Mouse (Mus musculus) liver, embryonic 15.5 days (tissue): ENCODE data around the gene Rpn2. TPM values are rescaled to one million over a fixed set of nuclear protein-coding genes. Genes with fewer than 3 reads are reported as not detected.

Experiments
- ATAC-seq: fragments of 200-750 bp; cut with Nextera tagmentation; 2 replicates; pipeline ENCODE4 v1.8.0; 2017; ENCODE audit warnings: moderate number of reproducible peaks, mild to moderate bottlenecking, moderate library complexity; ENCODE audit not compliant: insufficient read depth
- H3K27ac ChIP-seq: fragments of 300-500 bp; sonication (generic); replicated peaks from 2 replicates; pipeline ENCODE4 v1.5.1; 2015; ENCODE audit warnings: mild to moderate bottlenecking, inconsistent platforms
- H3K27me3 ChIP-seq: fragments of 300-500 bp; sonication (generic); 2 replicates; pipeline ENCODE4 v1.6.1; 2015; ENCODE audit warnings: mild to moderate bottlenecking, inconsistent platforms
- H3K36me3 ChIP-seq: fragments of 300-500 bp; sonication (generic); replicated peaks from 2 replicates; pipeline ENCODE4 v1.6.1; 2015; ENCODE audit warnings: moderate library complexity, mild to moderate bottlenecking, inconsistent platforms
- H3K4me1 ChIP-seq: fragments of 300-500 bp; sonication (generic); replicated peaks from 2 replicates; pipeline ENCODE4 v1.6.1; 2015; ENCODE audit warnings: inconsistent platforms
- H3K4me2 ChIP-seq: fragments of 300-500 bp; sonication (generic); 2 replicates; pipeline ENCODE4 v1.6.1; 2015; ENCODE audit warnings: moderate library complexity, mild to moderate bottlenecking, inconsistent platforms
- H3K4me3 ChIP-seq: fragments of 300-500 bp; sonication (generic); replicated peaks from 2 replicates; pipeline ENCODE4 v1.5.1; 2015; ENCODE audit warnings: mild to moderate bottlenecking, inconsistent platforms
- H3K9ac ChIP-seq: fragments of 300-500 bp; sonication (generic); 2 replicates; pipeline ENCODE4 v1.6.1; 2015; ENCODE audit warnings: moderate library complexity, mild to moderate bottlenecking, inconsistent platforms
- H3K9me3 ChIP-seq: fragments of 300-500 bp; sonication (generic); replicated peaks from 2 replicates; pipeline ENCODE4 v1.6.1; 2016; ENCODE audit warnings: inconsistent platforms
- WGBS: fragments of 180-500 bp; shearing (Covaris S2); methylation state at CpG from one replicate; pipeline ENCODE4 v1.1.7; 2015; ENCODE audit warnings: mixed read lengths; ENCODE audit not compliant: insufficient replicate concordance; 5-methylcytosine and 5-hydroxymethylcytosine counted together
- polyA plus RNA-seq: library from polyadenylated mRNA; unstranded; fragments of >200 nt; fragmentation: Nextera tagmentation; extraction: Ambion mirVana; gene quantifications from 2 replicates; pipeline ENCODE4 v1.2.1, GENCODE M21; 2015

Rpn2 gene
- polyA plus RNA-seq, 1 experiment from 2014 or later, result 159 TPM

DNA sequence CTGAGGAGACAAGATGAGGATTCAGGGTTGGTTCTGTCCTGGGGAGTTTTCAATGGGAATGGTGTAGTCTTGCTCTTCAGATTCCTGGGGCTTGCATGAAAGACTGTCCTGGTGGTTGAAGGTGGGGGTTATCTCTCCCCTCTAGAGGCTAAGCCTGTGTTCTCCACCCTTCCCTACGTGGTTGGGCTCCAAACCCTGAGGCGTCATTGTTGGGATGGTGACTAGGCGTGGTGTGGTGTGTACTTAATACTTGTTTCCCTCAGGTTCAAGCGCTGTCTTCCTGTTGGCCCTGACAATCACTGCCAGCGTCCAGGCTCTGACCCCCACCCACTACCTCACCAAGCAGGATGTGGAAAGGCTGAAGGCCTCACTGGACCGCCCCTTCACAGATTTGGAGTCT lies 4.5 kb downstream of the Rpn2 start:
- no peak overlapping the region for H3K4me3 ChIP-seq
- peaks cover 61% of the 10 kb centered on the region for H3K36me3 ChIP-seq
- H3K9me3 ChIP-seq, result no peaks in the 10 kb centered on the region
- no peak for ATAC-seq
- H3K4me1 ChIP-seq, result peaks cover 37% of the 10 kb centered on the region
- no peak overlapping the region for H3K4me2 ChIP-seq
- H3K27ac ChIP-seq, result no peak overlapping the region
- no peaks in the 10 kb centered on the region for H3K27me3 ChIP-seq
- 78% methylated on average over 6 of the region's 6 CpGs for WGBS
- no peak overlapping the region for H3K9ac ChIP-seq

DNA sequence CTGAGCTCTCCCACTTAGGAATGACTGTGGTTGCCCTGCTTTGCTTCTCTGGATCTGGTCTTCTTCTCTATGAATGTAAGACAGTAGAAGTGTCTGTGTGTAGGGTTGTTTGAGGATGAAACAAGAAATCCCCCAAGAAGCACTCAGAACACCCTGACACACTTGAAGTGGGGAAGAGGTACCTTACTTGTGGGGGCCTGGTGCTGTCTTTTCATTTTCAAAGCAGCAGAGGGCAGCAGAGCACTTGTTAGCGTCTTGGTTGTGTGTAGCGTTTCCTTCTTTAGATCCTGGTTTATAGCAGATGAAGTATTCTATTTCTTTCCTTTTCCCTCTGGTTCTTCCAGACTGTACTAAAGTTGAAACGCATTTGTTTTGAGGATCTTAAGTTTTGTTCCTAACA lies 8.7 kb downstream of the Rpn2 start:
- WGBS, result 17% methylated on average over 3 of the region's 3 CpGs
- Histone ChIP-seq H3K27me3 (no peaks in the 10 kb centered on the region), H3K27ac (no peak overlapping the region), H3K4me2 (no peak overlapping the region), H3K4me3 (no peak overlapping the region), H3K9ac (no peak overlapping the region), H3K36me3 (peaks cover 93% of the 10 kb centered on the region), H3K4me1 (peaks cover 27% of the 10 kb centered on the region), H3K9me3 (no peaks in the 10 kb centered on the region)
- ATAC-seq, result no peak

DNA sequence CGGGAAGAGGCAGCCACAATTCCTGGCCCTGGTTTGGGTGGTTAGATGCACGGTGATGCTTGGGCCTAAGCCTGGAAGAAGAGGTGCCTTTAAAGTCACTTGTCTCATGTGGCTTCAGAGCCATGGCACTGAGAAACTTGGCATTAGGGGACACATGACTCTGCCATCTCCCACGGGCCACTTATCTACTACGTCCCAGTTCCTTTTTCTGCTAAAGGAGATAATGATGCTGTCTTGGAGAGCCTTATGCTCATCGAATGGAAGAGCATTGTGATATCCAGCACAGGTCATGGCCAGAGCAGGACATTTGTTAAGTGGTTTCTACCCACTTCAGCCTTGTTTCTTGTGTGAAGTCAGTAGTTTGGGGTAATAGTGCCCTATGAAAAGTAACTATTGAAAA lies 10.2 kb downstream of the Rpn2 start:
- Histone ChIP-seq H3K27me3 (no peaks in the 10 kb centered on the region), H3K36me3 (peaks cover 93% of the 10 kb centered on the region), H3K4me1 (peaks cover 17% of the 10 kb centered on the region), H3K4me3 (no peak overlapping the region), H3K27ac (no peak overlapping the region), H3K9me3 (no peaks in the 10 kb centered on the region), H3K4me2 (peak overlapping the region; percentile 25), H3K9ac (no peak overlapping the region)
- ATAC-seq, result peak; percentile 64
- 33% methylated on average over 5 of the region's 5 CpGs for whole genome bisulfite sequencing

DNA sequence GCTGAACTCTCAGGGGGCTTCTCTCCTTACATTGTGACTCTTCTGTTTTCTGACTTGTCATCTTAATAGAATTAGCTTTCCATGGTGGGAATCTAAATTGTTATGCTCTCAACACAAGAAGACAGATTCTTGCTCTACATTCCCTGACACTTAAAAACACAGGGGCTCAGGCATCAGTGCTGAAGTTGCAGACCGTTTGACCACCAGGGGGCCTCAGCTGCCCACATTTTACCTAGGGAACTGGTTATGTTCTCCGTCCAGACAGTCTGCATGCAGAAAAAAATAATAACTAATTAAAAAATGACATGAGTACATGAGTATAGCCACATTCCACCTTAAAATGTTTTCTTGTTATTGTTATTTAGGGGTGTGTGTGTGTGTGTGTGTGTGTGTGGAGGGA lies 13.3 kb downstream of the Rpn2 start:
- Histone ChIP-seq H3K27me3 (no peaks in the 10 kb centered on the region), H3K27ac (no peak overlapping the region), H3K4me3 (no peak overlapping the region), H3K4me2 (no peak overlapping the region), H3K9me3 (no peaks in the 10 kb centered on the region), H3K36me3 (peaks cover 94% of the 10 kb centered on the region), H3K9ac (no peak overlapping the region), H3K4me1 (peaks cover 17% of the 10 kb centered on the region)
- 20% methylated on average over 2 of the region's 2 CpGs for WGBS
- ATAC-seq, result no peak

DNA sequence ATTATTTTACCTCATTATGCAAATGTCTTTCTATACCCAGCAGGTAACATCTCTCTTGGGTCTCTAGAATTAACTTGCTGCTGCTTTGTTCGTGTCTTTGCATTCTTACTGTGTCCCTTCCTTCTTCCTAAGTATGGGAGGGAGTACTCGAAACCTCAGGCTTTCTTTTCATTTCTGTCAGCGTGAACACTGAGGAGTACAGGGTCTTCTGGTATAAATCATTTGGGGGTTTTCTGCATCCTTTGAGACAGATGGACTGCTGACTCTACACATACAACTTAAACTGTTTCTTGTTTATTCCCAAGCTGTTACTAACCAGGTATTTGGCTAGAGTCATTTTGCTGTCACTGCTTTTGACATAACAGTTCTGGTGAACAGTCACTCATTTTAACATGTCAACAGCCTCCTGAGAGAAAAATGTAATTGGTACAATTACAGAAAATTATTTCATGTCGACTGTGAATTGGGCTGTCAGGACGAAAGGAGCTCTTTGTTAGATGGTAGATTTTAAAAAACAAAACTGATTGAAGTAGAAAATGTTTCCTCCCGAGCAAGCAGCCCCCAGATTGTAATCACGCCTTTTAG lies 17.4 kb downstream of the Rpn2 start:
- no peak for ATAC-seq
- no peak overlapping the region for H3K27ac ChIP-seq
- WGBS, result 74% methylated on average over 7 of the region's 7 CpGs

DNA sequence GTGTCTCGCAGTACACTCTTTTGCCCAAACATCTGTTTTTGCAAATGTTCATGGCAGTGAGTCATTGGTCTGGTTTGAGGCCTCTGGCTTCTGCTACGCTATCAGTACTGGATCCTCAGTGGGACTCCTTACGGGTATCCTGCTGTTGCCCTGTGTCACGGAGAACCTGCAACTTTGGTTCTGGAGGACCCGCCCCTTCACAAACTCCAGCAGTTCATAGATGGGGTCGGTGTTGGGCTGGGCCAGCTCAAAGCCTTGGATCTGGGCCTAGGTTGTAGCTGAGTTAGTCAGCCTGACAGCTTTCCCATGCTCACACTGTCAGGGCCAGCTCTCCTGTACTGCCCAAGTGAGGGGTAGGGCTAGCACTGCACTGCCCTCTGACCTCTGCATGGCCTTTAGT lies 21.2 kb downstream of the Rpn2 start:
- H3K4me1 ChIP-seq, result no peaks in the 10 kb centered on the region
- WGBS, result 80% methylated on average over 6 of the region's 6 CpGs
- H3K9ac ChIP-seq, result no peak overlapping the region
- H3K9me3 ChIP-seq, result no peaks in the 10 kb centered on the region
- H3K36me3 ChIP-seq, result peaks cover 93% of the 10 kb centered on the region
- H3K27ac ChIP-seq, result no peak overlapping the region
- ATAC-seq, result no peak
- H3K4me2 ChIP-seq, result no peak overlapping the region
- H3K4me3 ChIP-seq, result no peak overlapping the region
- H3K27me3 ChIP-seq, result no peaks in the 10 kb centered on the region

More for the DNA sequence above, 17.4 kb downstream of the Rpn2 start:
- H3K4me3 ChIP-seq, result no peak overlapping the region
- H3K27me3 ChIP-seq, result no peaks in the 10 kb centered on the region
- peaks cover 96% of the 10 kb centered on the region for H3K36me3 ChIP-seq
- H3K9ac ChIP-seq, result no peak overlapping the region
- H3K9me3 ChIP-seq, result no peaks in the 10 kb centered on the region
- no peak overlapping the region for H3K4me2 ChIP-seq
- H3K4me1 ChIP-seq, result no peaks in the 10 kb centered on the region

DNA sequence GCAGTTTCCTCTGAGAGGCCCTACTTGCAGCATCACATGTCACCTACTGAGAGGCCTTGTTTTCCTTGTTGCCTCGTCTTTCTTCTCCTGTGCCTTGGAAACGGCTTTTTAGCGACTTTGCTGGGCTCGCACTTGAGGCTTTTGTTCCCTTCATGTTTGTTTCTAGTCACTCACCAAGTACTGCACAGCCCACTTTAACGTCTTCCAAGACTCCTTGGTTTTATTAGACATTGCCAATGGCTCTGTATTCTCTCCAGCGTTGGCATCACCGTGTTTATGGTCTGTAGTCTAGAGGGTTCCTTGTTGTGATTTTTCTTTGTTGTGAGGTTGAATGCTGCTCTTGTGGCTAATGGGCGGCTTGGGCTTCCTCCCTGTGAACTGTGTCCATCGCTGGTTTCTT lies 24.3 kb downstream of the Rpn2 start:
- Histone ChIP-seq H3K36me3 (peaks cover 92% of the 10 kb centered on the region), H3K4me3 (no peak overlapping the region), H3K27ac (no peak overlapping the region), H3K9me3 (no peaks in the 10 kb centered on the region), H3K9ac (no peak overlapping the region), H3K4me1 (no peaks in the 10 kb centered on the region), H3K27me3 (no peaks in the 10 kb centered on the region), H3K4me2 (no peak overlapping the region)
- 78% methylated on average over 9 of the region's 9 CpGs for WGBS
- ATAC-seq, result no peak

DNA sequence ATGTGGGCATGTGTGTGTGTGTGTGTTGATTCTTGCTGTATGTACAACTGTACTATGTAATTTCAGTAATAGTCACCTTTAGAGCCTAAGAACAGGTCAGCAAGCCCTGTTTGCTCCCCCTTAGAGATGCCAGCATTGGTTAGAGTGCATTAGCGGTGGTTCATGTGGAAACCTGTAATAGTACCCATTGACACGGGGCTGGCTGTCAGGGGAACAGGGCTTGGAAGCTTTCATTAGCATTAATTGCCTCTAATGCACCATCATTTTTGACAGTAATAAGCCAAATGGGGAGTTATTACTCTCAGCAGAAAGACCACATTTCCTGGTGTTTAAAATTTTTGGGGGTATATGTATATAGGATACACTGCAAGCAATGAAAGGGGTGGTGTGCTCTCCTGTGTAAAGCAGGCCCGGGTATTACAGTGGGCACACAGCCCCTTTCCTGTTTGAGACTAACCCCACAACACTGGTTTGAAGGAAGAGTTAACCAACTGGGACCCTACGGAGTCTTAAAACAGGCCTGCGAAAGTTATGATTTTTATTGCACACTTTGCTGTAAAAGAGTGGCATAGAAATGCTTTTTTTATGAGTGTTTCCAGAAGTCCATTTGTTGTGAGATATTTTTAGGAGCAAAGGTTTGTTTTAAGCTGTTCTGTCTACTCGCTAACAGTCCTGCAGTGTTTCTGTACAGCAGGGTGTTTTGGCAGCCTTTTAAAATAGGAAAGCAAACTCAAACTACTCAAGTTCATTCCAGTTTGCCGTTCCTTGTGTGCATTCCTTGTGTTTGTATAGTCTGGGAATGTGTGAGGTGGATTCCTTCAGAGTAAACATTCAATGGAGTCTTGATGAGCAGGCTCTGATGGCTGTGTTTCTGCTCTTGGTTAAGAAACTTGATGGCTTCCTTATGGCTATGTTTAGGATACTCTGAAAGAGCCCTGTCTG lies 27.5 kb downstream of the Rpn2 start:
- WGBS, result 75% methylated on average over 7 of the region's 7 CpGs
- H3K27me3 ChIP-seq, result no peaks in the 10 kb centered on the region
- no peak overlapping the region for H3K4me2 ChIP-seq
- no peaks in the 10 kb centered on the region for H3K9me3 ChIP-seq
- no peak for ATAC-seq
- H3K4me3 ChIP-seq, result no peak overlapping the region
- no peak overlapping the region for H3K9ac ChIP-seq
- no peak overlapping the region for H3K27ac ChIP-seq
- H3K36me3 ChIP-seq, result peaks cover 94% of the 10 kb centered on the region
- H3K4me1 ChIP-seq, result no peaks in the 10 kb centered on the region

DNA sequence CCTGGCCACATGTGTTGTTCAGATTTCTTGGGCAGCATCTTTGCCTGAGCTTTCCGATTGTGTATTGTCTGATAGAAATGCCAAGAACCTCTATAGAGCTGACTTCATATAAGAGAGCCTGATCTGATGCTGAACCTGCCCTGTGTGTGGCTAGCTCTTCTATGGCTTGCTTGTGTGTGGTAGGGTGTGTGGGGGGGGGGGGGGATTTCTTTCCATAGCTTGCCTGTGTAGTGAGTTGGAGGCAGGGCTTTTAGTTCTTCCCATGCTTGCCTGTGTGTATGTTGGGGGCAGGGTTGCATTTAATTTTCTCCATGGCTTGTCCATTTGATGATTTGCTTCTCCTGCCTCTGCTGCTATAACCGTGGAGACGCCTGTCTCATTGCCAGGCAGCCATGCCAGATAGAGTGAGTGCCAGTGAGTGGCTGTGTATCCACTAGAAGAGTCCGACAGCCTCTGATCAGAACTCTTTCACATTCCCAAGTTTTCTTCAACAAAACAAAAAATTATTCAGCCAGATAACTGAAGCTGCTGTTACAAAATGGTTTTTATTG lies 29.0 kb downstream of the Rpn2 start:
- Histone ChIP-seq H3K27me3 (no peaks in the 10 kb centered on the region), H3K4me2 (no peak overlapping the region), H3K36me3 (peaks cover 96% of the 10 kb centered on the region), H3K9me3 (no peaks in the 10 kb centered on the region), H3K4me3 (no peak overlapping the region), H3K4me1 (no peaks in the 10 kb centered on the region), H3K27ac (no peak overlapping the region), H3K9ac (no peak overlapping the region)
- WGBS, result 82% methylated on average over 4 of the region's 4 CpGs
- no peak for ATAC-seq

DNA sequence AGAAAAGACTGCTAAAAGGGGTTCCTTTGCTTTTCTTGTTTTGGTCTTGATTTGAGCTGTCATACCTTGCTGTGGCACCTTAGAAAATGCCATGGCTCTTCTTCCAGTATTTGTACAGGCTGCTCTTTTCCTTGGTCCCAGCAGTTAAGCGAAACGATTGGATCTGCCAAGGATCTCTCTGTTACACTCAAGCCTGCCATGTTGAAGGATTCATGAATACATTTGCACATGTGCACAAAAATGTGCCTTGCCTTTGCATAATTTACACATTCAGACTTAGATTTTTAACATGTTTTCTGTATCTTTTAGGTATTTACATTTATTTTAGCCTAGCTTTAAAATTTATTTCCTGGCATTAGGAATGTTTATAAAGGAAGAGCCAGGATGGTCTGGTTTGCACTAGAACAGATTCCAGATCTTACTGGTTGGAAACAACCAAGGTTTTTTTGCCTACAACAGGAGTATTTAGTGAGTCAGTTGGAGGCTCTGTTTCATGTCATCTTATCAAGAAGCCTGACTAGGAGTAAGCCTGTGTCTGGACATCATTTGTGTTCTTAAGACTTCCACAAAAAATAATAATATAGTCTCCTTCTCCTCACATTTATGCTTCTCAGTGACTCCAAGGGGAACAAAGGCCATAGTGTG lies 29.6 kb downstream of the Rpn2 start:
- no peaks in the 10 kb centered on the region for H3K4me1 ChIP-seq
- H3K4me3 ChIP-seq, result no peak overlapping the region
- 74% methylated on average over 2 of the region's 2 CpGs for WGBS
- H3K9me3 ChIP-seq, result no peaks in the 10 kb centered on the region
- ATAC-seq, result no peak
- H3K27ac ChIP-seq, result no peak overlapping the region
- H3K4me2 ChIP-seq, result no peak overlapping the region
- H3K9ac ChIP-seq, result no peak overlapping the region
- H3K36me3 ChIP-seq, result peaks cover 96% of the 10 kb centered on the region
- H3K27me3 ChIP-seq, result no peaks in the 10 kb centered on the region

DNA sequence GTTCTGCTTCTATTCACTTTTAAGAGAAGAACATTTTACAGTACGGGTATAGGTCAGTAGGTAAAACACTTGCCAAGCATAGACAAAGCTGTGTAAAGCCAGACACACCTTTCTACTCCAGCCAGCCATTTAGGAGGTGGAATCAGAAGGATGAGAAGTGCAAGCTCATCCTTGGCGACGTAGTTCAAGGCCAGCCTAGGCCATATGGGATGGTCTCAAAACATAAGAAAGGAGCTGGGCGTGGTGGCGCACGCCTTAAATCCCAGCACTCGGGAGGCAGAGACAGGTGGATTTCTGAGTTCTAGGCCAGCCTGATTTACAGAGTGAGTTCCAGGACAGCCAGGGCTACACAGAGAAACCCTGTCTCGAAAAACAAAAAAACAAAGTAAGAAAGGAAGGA lies 30.8 kb downstream of the Rpn2 start:
- H3K27ac ChIP-seq, result no peak overlapping the region
- H3K4me1 ChIP-seq, result no peaks in the 10 kb centered on the region
- H3K27me3 ChIP-seq, result no peaks in the 10 kb centered on the region
- WGBS, result 85% methylated on average over 8 of the region's 8 CpGs
- no peak overlapping the region for H3K4me3 ChIP-seq
- no peak overlapping the region for H3K9ac ChIP-seq
- peaks cover 96% of the 10 kb centered on the region for H3K36me3 ChIP-seq
- no peaks in the 10 kb centered on the region for H3K9me3 ChIP-seq
- no peak for ATAC-seq
- no peak overlapping the region for H3K4me2 ChIP-seq
